Mouse (Mus musculus) E14TG2a.4 (cell line): ENCODE results near the gene Kcnip3.

Experiments used
- CTCF ChIP-seq: conservative IDR thresholded peaks from 2 replicates; pipeline ENCODE4 v1.5.1; 2014; ENCODE audit warnings: low read length
- NANOG ChIP-seq: IDR thresholded peaks from 2 replicates; pipeline ENCODE4 v1.6.1; 2014; ENCODE audit warnings: borderline replicate concordance, low read length, mixed read lengths

- TF ChIP-seq CTCF (no peak), NANOG (no peak)
Observed at GRCm38 (mm10) chr2:127449691-127450090, 72.2 kb downstream of the Kcnip3 start.
